Mouse (Mus musculus) adrenal gland, adult (tissue): Measurements from ENCODE around the gene Flvcr2.

Source experiments
- DNase-seq, 2 experiments: peaks; one replicate each; pipeline ENCODE4 v3.0.0; 2022 to 2023; ENCODE audit warnings: low spot score in 1 of 2; ENCODE audit not compliant: inconsistent age in 2 of 2

Gene Flvcr2

DNA sequence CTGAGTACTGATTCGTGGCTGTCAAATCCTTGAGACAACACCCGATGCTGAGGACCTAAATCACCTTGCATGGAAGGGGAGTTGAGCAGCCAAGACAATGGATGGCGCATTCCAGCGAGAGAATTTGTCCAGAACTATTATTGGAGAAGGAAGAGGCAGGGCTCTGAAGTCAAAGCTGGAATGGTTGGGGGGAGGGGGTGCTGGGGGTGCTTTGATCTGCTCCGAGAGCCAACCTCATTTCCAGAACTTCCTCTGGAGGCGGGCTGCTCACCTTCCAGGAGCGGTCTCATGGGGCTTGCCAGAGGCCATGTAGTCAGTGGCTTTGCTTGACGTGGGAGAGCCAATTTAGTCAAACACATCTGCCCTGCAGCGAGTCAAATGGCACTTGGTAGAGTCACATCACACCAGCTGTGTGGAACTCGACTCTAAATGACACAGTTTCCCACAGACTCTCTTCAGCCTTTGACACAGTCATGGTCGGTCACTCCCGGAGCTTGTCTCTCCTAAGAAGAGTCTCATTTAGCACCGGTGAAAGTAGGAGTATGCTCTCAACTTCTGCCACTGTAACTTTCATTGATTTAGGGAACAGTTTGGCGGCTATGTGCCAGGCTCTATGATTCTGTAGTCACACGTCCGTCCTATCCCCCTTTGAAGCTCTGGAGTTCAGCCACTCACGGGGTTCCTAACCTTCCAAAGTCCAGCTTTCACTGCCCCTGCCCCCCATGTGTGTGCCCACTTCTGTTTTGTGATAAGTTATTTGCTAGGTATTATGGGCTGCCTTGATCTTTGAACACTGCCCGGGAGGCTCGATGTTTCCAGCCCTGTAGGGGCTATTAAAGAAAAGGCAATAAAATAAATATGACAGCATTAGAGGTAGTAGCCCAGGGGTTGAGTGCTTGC is 38.8 kb downstream of the Flvcr2 start:
- DNase-seq = no peak

- DNase-seq = no peak
These were observed 45.8 kb downstream of the Flvcr2 start for GRCm38 (mm10) chr12:85792158-85792557.

DNA sequence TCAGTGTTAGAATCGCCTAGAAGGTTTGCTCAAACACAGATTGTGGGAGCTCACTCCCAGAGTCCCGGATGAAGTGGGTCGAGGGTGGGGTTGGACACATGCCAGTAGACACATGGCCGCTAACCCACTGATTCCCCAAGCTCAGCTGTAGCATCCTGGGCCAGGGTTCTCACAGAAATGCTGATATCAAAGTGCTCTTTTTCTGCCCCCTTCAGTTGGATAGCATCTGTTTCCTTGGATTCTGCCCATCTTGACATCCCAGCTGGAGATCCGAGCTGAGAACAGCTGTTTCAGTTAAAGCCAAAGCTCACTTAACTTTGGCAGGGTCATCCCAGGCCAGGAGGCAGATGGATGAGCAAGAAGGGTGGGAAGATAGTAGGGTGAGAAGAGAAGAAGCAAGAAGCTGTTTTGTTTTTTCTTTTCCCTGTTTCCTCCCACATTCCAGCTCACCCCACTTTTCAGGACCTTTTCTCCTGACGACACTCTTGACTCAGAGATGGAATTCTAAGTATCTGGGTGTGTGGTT is 46.5 kb downstream of the Flvcr2 start:
- DNase-seq = no peak

GRCm38 (mm10) chr12:85794094-85794493 is 47.8 kb downstream of the Flvcr2 start:
- peak in 1 of 2 experiments; percentile 57 for DNase-seq

DNA sequence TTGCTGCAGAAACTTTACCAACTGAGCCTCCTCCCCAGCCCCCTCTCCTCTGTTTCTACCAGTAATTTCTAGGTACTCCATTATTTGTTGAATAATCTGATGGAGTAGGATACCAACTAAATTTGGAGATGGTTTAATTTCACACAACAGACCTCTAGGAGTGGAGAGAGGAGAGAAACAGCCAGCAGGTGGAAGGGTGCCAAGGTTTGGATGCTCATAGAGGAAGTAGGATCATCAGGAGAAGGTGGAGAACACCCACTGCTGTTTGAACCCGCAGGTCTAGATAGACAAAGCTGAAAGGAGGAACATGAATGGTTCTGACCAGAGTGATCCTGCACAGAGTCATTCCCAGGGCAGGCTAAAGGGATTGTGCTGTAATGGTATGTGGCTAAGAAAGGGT is 49.2 kb downstream of the Flvcr2 start:
- peak in 1 of 2 experiments; percentile 15 for DNase-seq

- no peak for DNase-seq
These were observed 53.7 kb downstream of the Flvcr2 start for GRCm38 (mm10) chr12:85800031-85800430.

DNA sequence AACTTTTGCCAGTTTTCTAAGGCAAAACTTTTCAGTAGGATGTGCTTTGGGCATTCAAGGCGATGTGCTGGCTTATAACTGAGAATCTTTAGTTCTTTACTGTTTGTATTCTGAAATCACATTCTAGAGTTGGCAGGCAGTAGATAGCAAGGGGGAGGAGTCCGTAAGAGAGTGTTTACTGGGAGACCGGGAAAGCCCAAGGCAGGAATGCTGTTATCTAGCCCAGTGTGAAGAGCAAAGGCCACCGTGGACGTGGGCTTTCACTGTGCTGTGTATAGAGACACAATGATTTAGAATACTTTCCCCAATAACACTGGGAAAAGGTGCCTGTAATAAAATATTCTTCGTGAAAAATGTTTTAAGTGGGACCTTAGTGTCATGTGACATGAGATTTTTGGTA is 63.4 kb downstream of the Flvcr2 start:
- DNase-seq = no peak

DNA sequence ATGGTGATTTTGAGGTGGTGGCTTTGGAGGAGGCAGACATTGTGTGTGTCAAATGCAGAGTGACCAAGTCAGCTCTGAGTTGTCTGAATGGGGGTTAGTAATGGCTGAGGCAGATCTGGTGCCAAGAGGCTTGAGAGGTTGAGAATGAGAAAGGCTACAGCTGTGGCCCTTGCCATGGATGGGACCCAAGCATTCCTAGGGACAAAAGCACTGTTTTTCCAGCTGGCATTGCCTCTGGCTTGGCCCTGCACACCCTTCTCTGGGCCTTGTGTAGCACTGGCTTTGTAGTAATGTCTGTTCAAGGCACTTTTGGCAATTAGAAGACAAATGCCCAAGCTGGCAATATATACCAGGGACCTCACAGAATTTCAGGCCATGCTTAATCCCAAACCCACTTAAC is 64.6 kb downstream of the Flvcr2 start:
- peak in 1 of 2 experiments; percentile 17 for DNase-seq

DNA sequence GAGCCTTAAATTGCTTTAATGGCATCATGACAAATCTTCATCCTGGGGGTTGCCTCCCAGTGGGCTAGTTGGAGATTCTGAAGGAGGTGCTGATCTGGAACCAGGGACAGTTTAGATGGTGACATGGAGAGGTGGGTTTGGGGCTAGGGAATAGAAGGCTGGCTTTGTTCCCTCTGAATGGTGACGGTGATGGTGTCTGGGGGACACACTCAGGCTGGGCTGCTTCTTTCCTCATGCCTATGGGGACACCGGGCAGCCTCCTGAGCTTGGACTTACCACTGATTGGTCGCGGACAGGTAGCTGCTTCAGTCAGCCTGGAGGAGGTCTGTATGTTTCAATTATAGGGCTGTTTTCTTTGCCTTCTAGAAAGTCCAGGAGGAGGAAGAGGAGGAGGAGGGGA is 65.3 kb downstream of the Flvcr2 start:
- DNase-seq = peak in 1 of 2 experiments; percentile 21

GRCm38 (mm10) chr12:85813599-85813998 is 67.3 kb downstream of the Flvcr2 start:
- DNase-seq = peak; percentile 77 to 88

- DNase-seq = no peak
These were observed 75.7 kb downstream of the Flvcr2 start for GRCm38 (mm10) chr12:85822051-85822450.

DNA sequence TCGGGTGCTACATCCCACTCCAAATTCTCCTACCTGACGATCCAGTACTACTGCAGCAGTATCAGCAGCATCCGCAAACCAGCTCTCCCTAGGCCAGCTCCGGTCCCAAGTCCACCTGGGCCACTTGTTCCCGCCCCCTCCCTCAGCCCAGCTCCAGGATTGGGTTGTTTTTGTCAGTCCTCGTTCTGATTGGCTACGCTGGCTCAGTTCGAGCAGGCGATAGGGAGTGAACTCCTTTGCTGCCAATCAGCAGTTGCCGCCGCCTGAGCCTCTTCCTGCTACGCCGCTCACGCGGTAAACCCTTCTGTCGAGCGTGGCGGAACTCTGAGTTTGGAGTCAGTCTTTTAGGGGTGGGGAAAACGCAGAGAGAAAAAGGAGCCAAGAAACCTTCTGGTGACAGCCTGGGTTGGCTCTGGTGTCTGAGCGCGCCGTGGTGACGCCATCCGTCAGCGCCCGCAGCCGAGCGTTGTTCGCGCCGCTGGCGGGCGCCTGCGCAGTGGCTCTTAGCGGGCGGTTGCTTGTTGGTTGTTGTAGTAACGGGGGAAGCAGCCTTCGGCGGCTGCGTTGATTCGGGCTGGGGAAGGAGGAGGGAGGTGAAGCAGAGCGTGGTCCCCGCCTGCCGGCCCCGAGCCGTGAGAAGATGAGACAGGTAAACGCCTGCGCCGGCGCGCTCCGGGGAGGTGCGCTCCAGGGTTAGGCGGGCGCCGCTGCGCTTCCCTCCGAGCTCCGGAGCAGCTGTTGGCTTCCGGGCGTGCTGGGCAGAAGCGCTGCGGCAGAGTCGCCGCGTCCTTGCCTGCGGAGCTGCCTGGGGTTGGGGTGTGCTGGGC is 78.3 kb downstream of the Flvcr2 start, which contains the start of the genes Erg28 and Ttll5:
Gene Erg28, minus strand, starts transcription at position 113 of the 827 bp plus-strand sequence.
Gene Ttll5, plus strand, starts transcription at position 222 of the 827 bp plus-strand sequence.
- peak; percentile 96 to 99 for DNase-seq

DNA sequence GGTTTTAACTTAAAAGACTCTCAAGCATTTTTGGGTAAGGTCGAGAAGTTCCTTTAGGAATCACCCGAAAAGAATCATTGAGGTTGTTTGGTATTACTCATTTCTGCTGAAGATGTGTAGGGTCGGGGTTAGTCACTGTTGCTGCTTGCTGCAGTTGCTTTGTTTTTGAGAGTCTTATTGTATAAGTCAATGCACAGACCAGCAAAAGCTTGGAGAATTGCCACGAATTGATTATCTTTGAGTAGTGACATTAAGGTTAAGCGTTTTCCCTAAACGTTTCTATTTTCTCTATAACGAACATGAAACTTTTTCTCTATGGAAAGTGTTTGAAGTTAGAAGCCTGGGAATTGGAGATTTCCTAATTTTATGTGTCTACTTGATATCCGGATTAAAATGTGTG is 79.0 kb downstream of the Flvcr2 start:
- DNase-seq = no peak

- DNase-seq = no peak
These were observed 79.5 kb downstream of the Flvcr2 start for GRCm38 (mm10) chr12:85825822-85826221.

- no peak for DNase-seq
These were observed 82.5 kb downstream of the Flvcr2 start for GRCm38 (mm10) chr12:85828856-85829255.

- no peak for DNase-seq
These were observed 83.5 kb downstream of the Flvcr2 start for GRCm38 (mm10) chr12:85829866-85830265.

- DNase-seq = peak in 1 of 2 experiments; percentile 78
These were observed 84.4 kb downstream of the Flvcr2 start for GRCm38 (mm10) chr12:85830691-85831090.

DNA sequence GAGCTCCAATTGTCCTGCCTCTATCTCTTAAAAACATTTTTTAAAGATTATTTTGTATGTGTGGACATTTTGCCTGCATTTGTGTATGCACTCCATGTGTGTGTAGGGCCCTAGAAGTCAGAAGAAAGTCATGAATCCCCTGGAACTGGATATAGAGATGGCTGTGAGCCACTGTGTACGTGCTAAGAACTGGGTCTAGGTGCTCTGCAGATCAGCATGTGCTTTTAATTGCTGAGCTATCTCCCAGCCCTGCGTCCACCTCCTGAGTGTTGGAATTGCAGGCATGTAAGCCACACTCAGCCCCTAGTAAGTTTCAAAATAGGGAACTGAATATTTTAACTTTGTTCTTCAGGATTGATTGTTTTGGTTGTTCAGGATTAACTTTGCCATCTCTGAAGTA is 88.2 kb downstream of the Flvcr2 start:
- DNase-seq = no peak

DNA sequence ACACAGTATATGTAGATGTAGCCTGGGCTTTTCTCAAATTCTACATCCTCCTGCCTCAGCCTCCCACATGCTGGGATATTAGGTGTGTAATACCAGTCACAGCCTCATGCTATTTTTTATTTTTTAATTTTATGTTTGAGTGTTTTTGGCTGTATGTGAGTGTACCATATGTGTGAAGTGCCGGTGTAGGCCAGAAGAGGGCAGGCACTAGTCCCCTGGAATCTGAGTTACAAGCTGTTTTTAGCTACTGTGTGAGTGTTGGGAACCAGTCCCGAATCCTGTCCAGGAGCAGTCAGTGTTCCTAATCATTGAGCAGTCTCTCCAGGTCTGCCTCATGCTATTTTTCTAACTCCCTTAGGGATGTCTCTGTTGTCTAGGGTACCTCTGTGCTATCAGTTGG is 91.4 kb downstream of the Flvcr2 start:
- no peak for DNase-seq

- DNase-seq = no peak
These were observed 93.1 kb downstream of the Flvcr2 start for GRCm38 (mm10) chr12:85839371-85840000.
